Comparison of ENCODE assay signal across 18 mouse cellular contexts in the genomic region with DNA sequence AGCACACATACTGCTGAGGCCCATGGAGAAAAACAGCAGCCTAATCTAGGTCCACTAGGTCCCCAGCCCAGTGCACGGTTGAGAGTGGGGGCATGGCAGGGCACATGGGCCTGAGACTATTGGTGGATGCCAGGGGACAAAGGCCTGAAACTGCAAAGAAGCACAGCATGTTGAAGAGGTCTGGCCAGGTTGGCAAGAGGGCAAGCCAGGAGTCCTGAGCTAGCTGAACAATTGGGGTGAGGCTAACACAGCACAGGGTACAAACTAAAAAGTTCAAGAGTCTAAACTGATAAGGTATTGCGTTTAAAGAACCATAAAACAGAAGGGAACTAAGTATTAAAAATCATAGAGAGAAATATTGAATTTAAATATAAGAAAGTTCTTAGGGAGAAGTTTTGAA.
"Had no signal": no experiment of that assay in that cellular context is flagged by ENCODE, and none has a peak within 500 bp of the region (broad histone marks: within the 10 kb centered on the region; RNA-seq: fewer than 3 reads in every experiment).

No protein-coding gene starts in this region.

- H3K36me3 ChIP-seq: midbrain, embryonic 10.5 days; midbrain, embryonic 12.5 days; neural tube, embryonic 13.5 days; neural tube, embryonic 15.5 days had no signal

- H3K27ac ChIP-seq: midbrain, embryonic 10.5 days; midbrain, embryonic 12.5 days; neural tube, embryonic 13.5 days; neural tube, embryonic 15.5 days had no signal

- H3K9ac ChIP-seq: lung, embryonic 14.5 days; midbrain, embryonic 12.5 days; neural tube, embryonic 13.5 days; neural tube, embryonic 15.5 days had no signal

- H3K27me3 ChIP-seq: midbrain, embryonic 12.5 days; neural tube, embryonic 13.5 days; neural tube, embryonic 15.5 days had no signal

- DNase-seq: lung, adult 18-20 months; lung, embryonic 14.5 days; lung, postnatal 10 days; lung, postnatal 4 days; midbrain, embryonic 14.5 days; retina, postnatal 1 day; right cerebral cortex, adult 18-20 months; right cerebral cortex, postnatal 25 days; right cerebral cortex, postnatal 4 days; thymus, adult 18-20 months; thymus, postnatal 14 days; thymus, postnatal 36 days had no signal

- H3K4me3 ChIP-seq: midbrain, embryonic 10.5 days; midbrain, embryonic 12.5 days; myocyte; neural tube, embryonic 13.5 days; neural tube, embryonic 15.5 days had no signal

- H3K9me3 ChIP-seq: neural tube, embryonic 15.5 days had no signal

- ATAC-seq: midbrain, embryonic 16.5 days had no signal

- H3K4me1 ChIP-seq: midbrain, embryonic 10.5 days; midbrain, embryonic 12.5 days; neural tube, embryonic 13.5 days; neural tube, embryonic 15.5 days had no signal

- H3K4me2 ChIP-seq: lung, embryonic 14.5 days; midbrain, embryonic 12.5 days; neural tube, embryonic 13.5 days; neural tube, embryonic 15.5 days had no signal
